Mouse (Mus musculus) left cerebral cortex, postnatal 10 days (tissue): ENCODE measurements around the gene Zcchc24. TPM values are rescaled to one million over a fixed set of nuclear protein-coding genes. Genes with fewer than 3 reads are reported as not detected.
A peak's percentile ranks its signal among the peaks of the same experiment; 100 is the strongest.

ENCODE experiments used
- DNase-seq, 2 experiments: peaks; one replicate each; pipeline ENCODE4 v3.0.0; 2021 to 2022; ENCODE audit warnings: low spot score in 2 of 2, mixed read lengths in 1 of 2; ENCODE audit errors: extremely low spot score in 1 of 2
- intact Hi-C: fragments of 180-260 bp; cut with DNase I; formaldehyde crosslinking; loops from one replicate; pipeline ENCODE4 v1.15.1; 2025
- total RNA-seq, 2 experiments: library from RNA; stranded (reverse); gene quantifications; 2 replicates each; pipeline ENCODE4 v1.2.3; 2021

Zcchc24 gene
- total RNA-seq, 2 experiments from 2014 or later, result 34.9 to 41.8 TPM

GRCm38 (mm10) chr14:25754531-25755484 lies 14.0 kb downstream of the Zcchc24 start:
- intact Hi-C loops, result no loop called here
- no peak for DNase-seq

- intact Hi-C loops, result no loop called here
- peak in 1 of 2 experiments; percentile 62 for DNase-seq
Measured at GRCm38 (mm10) chr14:25753021-25753420, 15.8 kb downstream of the Zcchc24 start.

- no peak for DNase-seq
- intact Hi-C loops, result no loop called here
Measured at GRCm38 (mm10) chr14:25751067-25751466, 17.8 kb downstream of the Zcchc24 start.

- no peak for DNase-seq
- intact Hi-C loops, result no loop called here
Measured at GRCm38 (mm10) chr14:25750448-25751015, 18.3 kb downstream of the Zcchc24 start.

- DNase-seq, result peak in 1 of 2 experiments; percentile 64
- intact Hi-C loops, result no loop called here
Measured at GRCm38 (mm10) chr14:25749143-25749909, 19.5 kb downstream of the Zcchc24 start.

GRCm38 (mm10) chr14:25747996-25748756 lies 20.7 kb downstream of the Zcchc24 start:
- DNase-seq, result no peak
- intact Hi-C loops, result no loop called here

GRCm38 (mm10) chr14:25746971-25747945 lies 21.6 kb downstream of the Zcchc24 start:
- no peak for DNase-seq
- intact Hi-C loops, result no loop called here

GRCm38 (mm10) chr14:25746371-25746770 lies 22.5 kb downstream of the Zcchc24 start:
- no peak for DNase-seq
- intact Hi-C loops, result no loop called here

GRCm38 (mm10) chr14:25745365-25746184 lies 23.3 kb downstream of the Zcchc24 start:
- no peak for DNase-seq
- intact Hi-C loops, result no loop called here

GRCm38 (mm10) chr14:25742943-25743342 lies 25.9 kb downstream of the Zcchc24 start:
- DNase-seq, result no peak
- intact Hi-C loops, result no loop called here

- intact Hi-C loops, result no loop called here
Measured at GRCm38 (mm10) chr14:25741840-25742367, 26.9 kb downstream of the Zcchc24 start.

GRCm38 (mm10) chr14:25741211-25741610 lies 27.6 kb downstream of the Zcchc24 start:
- intact Hi-C loops, result no loop called here
- no peak for DNase-seq

More at GRCm38 (mm10) chr14:25741840-25742367, 26.9 kb downstream of the Zcchc24 start:
- DNase-seq, result no peak

GRCm38 (mm10) chr14:25739957-25740565 lies 28.8 kb downstream of the Zcchc24 start:
- intact Hi-C loops, result no loop called here

GRCm38 (mm10) chr14:25738591-25739001 lies 30.2 kb downstream of the Zcchc24 start:
- peak in 1 of 2 experiments; percentile 81 for DNase-seq
- intact Hi-C loops, result no loop called here

More at GRCm38 (mm10) chr14:25739957-25740565, 28.8 kb downstream of the Zcchc24 start:
- peak; percentile 77 to 80 for DNase-seq

GRCm38 (mm10) chr14:25736589-25736988 lies 32.2 kb downstream of the Zcchc24 start:
- peak; percentile 86 to 87 for DNase-seq
- intact Hi-C loops, result no loop called here

GRCm38 (mm10) chr14:25736140-25736539 lies 32.7 kb downstream of the Zcchc24 start:
- no peak for DNase-seq
- intact Hi-C loops, result no loop called here
